Mouse (Mus musculus) spleen, adult 2 months (tissue): ENCODE results near the gene Ticrr.

ENCODE experiments used
- CTCF ChIP-seq: fragments of 200-500 bp; IDR thresholded peaks from 2 replicates; pipeline ENCODE4 v1.5.1; 2011; ENCODE audit warnings: mild to moderate bottlenecking, inconsistent platforms; ENCODE audit not compliant: insufficient read depth, insufficient read length, insufficient replicate concordance; ENCODE audit errors: extremely low read depth
- POLR2A ChIP-seq: fragments of 200-500 bp; IDR thresholded peaks from 2 replicates; pipeline ENCODE4 v1.6.1; 2011; ENCODE audit warnings: low read depth, low read length, inconsistent platforms

- TF ChIP-seq CTCF (no peak), POLR2A (no peak)
These were observed 6.7 kb downstream of the Ticrr start for GRCm38 (mm10) chr7:79666690-79667089.
